17 mouse cellular contexts compared by ENCODE assay signal in the genomic region with DNA sequence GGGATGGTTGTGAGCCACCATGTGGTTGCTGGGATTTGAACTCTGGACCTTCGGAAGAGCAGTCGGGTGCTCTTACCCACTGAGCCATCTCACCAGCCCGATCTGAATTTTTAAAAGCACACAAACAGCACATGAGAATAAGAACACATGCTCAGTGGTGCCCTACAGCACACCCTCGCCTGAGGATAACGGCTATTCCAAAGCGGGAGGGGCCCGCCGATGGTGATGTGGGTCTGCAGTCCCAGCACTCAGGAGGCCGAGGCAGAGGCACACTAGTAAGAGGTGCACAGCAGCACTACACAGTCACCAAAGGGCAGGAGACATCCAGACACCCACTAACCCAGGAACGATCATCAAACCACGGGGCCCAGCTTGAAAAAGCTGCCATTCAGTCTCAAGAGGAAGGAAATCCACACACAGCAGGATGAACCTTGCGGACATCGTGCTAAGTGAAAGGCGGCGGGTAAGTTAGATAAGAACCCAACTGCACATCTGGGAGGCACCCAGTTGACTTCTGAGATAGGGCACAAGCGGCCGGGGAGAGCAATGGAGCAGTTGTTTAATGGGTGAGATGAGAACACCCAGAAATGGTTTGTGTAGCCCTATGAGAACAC. TPM values are rescaled to one million over a fixed set of nuclear protein-coding genes. Genes with fewer than 3 reads are reported as not detected.
DNase-seq lines count a peak whose midpoint lies in the region; ATAC-seq and TF ChIP-seq lines count a peak whose summit lies in the region.
"Had no signal": no experiment of that assay in that cellular context is flagged by ENCODE, and none has a peak within 500 bp of the region (broad histone marks: within the 10 kb centered on the region; RNA-seq: fewer than 3 reads in every experiment).

No protein-coding gene starts in this region.

- no peaks in the 10 kb centered on the region for H3K79me2 ChIP-seq in MEL (ENCODE audit: control insufficient read depth, insufficient read depth, low read length, poor library complexity)

- H3K4me2 ChIP-seq in liver, postnatal 0 days (ENCODE audit: low read depth, low read length) = peak overlapping the region; percentile 59
- H3K4me2 ChIP-seq: heart, embryonic 15.5 days; hindbrain, embryonic 14.5 days had no signal

- H3K4me3 ChIP-seq in MEL (ENCODE audit: control insufficient read depth in 1 of 2, insufficient read depth in 1 of 2, low read depth in 2 of 2, low read length in 2 of 2) = peak overlapping the region; percentile 18 to 32
- peak overlapping the region; percentile 64 for H3K4me3 ChIP-seq in erythroblast, embryonic 14.5 days (replicated peaks)
- no peak overlapping the region for H3K4me3 ChIP-seq in liver, postnatal 0 days (ENCODE audit: low read depth, low read length)
- H3K4me3 ChIP-seq: heart, embryonic 15.5 days had no signal

- H3K27ac ChIP-seq in MEL (ENCODE audit: control insufficient read depth, low read depth, low read length) = peak overlapping the region; percentile 86
- peak overlapping the region; percentile 78 for H3K27ac ChIP-seq in liver, postnatal 0 days (ENCODE audit: low read depth)
- H3K27ac ChIP-seq: heart, embryonic 15.5 days; hindbrain, embryonic 14.5 days; macrophage had no signal

- no peak for TF ChIP-seq RAD21 in MEL (IDR thresholded peaks at IDR 0.05; ENCODE audit: low read depth, low read length)

- no peak for TF ChIP-seq CTCF in MEL (IDR thresholded peaks at IDR 0.05 in 2 of 3, conservative IDR thresholded peaks at IDR 0.05 in 1 of 3; ENCODE audit: control insufficient read depth in 1 of 3, insufficient read depth in 1 of 3, low read depth in 2 of 3, low read length in 3 of 3, poor library complexity in 1 of 3, severe bottlenecking in 1 of 3)
- TF ChIP-seq CTCF in liver, postnatal 0 days (IDR thresholded peaks at IDR 0.05; ENCODE audit: low read depth) = no peak

- H3K36me3 ChIP-seq in MEL (ENCODE audit: control insufficient read depth in 1 of 2, insufficient read depth in 2 of 2, low read length in 2 of 2) = peaks cover 0 to 10% of the 10 kb centered on the region in 2 experiments; a peak in 2 of 4 replicates
- H3K36me3 ChIP-seq in erythroblast, embryonic 14.5 days (ENCODE audit: control insufficient read depth) = peaks cover 69% of the 10 kb centered on the region
- peaks cover 64% of the 10 kb centered on the region for H3K36me3 ChIP-seq in liver, postnatal 0 days (replicated peaks; ENCODE audit: insufficient read depth, low read length)

- no peaks in the 10 kb centered on the region for H3K27me3 ChIP-seq in MEL (ENCODE audit: control insufficient read depth in 1 of 2, insufficient read depth in 2 of 2, low read length in 2 of 2)
- no peaks in the 10 kb centered on the region for H3K27me3 ChIP-seq in erythroblast, embryonic 14.5 days (ENCODE audit: control insufficient read depth)
- H3K27me3 ChIP-seq in liver, postnatal 0 days (ENCODE audit: insufficient read depth, low read length) = no peaks in the 10 kb centered on the region
- H3K27me3 ChIP-seq: heart, embryonic 15.5 days had no signal

- peak; percentile 73 to 86 for TF ChIP-seq EP300 in MEL (IDR thresholded peaks at IDR 0.05; ENCODE audit: low read depth in 1 of 2, low read length in 2 of 2)
- TF ChIP-seq EP300 in liver, postnatal 0 days (IDR thresholded peaks at IDR 0.05; ENCODE audit: low read depth) = peak; percentile 88

- peak in 1 of 2 experiments; percentile 54; a peak in 2 of 4 replicates for TF ChIP-seq POLR2A in MEL (IDR thresholded peaks at IDR 0.05; ENCODE audit: control insufficient read depth in 1 of 2, insufficient read depth in 1 of 2, low read depth in 1 of 2, low read length in 2 of 2, poor library complexity in 1 of 2)

- intact Hi-C loops in heart, postnatal 25 days (cut with DNase I) = no loop called here
- intact Hi-C loops in left cerebral cortex, postnatal 4 days (cut with DNase I) = loop anchor here (5.0 kb wide), 1 partner anchor 50 kb away; no protein-coding TSS in a partner anchor

- DNase-seq in heart, adult 11 months = peak; percentile 53
- no peak for DNase-seq in heart, postnatal 25 days (ENCODE audit: low spot score)
- peak; percentile 88 for DNase-seq in MEL (ENCODE audit: low read depth, low spot score)
- peak; percentile 40 for DNase-seq in liver, postnatal 0 days
- no peak for DNase-seq in right cerebral cortex, postnatal 25 days
- DNase-seq in left cerebral cortex, postnatal 4 days = no peak
- DNase-seq in left cerebral cortex, adult 9 months (ENCODE audit: low spot score in 2 of 2) = no peak
- DNase-seq: adrenal gland, postnatal 14 days; cerebellum, adult 2 months; gastrocnemius, postnatal 36 days; kidney, adult 8-10 months; lung, adult 18-20 months had no signal

- no peaks in the 10 kb centered on the region for H3K9me3 ChIP-seq in MEL (replicated peaks; ENCODE audit: insufficient read depth, low read length)
- H3K9me3 ChIP-seq in erythroblast, embryonic 14.5 days (ENCODE audit: control insufficient read depth, low read length) = peaks cover 5% of the 10 kb centered on the region
- H3K9me3 ChIP-seq in liver, postnatal 0 days (ENCODE audit: low read length) = no peaks in the 10 kb centered on the region
- H3K9me3 ChIP-seq: heart, embryonic 15.5 days had no signal

- peaks cover 2 to 11% of the 10 kb centered on the region in 2 experiments; a peak in 3 of 4 replicates for H3K4me1 ChIP-seq in MEL (ENCODE audit: control insufficient read depth in 1 of 2, insufficient read depth in 2 of 2, low read length in 2 of 2)
- peaks cover 59% of the 10 kb centered on the region for H3K4me1 ChIP-seq in erythroblast, embryonic 14.5 days (ENCODE audit: control insufficient read depth)
- H3K4me1 ChIP-seq in liver, postnatal 0 days (ENCODE audit: insufficient read depth) = peaks cover 8% of the 10 kb centered on the region
- H3K4me1 ChIP-seq: heart, embryonic 15.5 days had no signal

- H3K9ac ChIP-seq in MEL (ENCODE audit: control insufficient read depth, low read depth, low read length, poor library complexity, severe bottlenecking) = peak overlapping the region; percentile 57
- no peak overlapping the region for H3K9ac ChIP-seq in liver, postnatal 0 days (replicated peaks)
- H3K9ac ChIP-seq: heart, embryonic 15.5 days; hindbrain, embryonic 14.5 days had no signal

- 40% methylated on average over 17 of the region's 17 CpGs for WGBS in liver, postnatal 0 days (ENCODE audit: insufficient replicate concordance)

- ATAC-seq in liver, postnatal 0 days = peak; percentile 95

TF ChIP-seq in MEL, 35 proteins besides CTCF, POLR2A, EP300 and RAD21 (continues in another document):
- TF ChIP-seq POLR2AphosphoS2 (IDR thresholded peaks at IDR 0.05; ENCODE audit: low read length) (no peak), BHLHE40 (IDR thresholded peaks at IDR 0.05; ENCODE audit: borderline replicate concordance, low read depth, low read length) (peak; percentile 49; the same call in 1 of the 2 replicates), NRF1 (IDR thresholded peaks at IDR 0.05; ENCODE audit: insufficient read depth, low read depth, low read length, poor library complexity, severe bottlenecking) (no peak), GATA1 (IDR thresholded peaks at IDR 0.05; ENCODE audit: low read depth, low read length) (peak; percentile 82), UBTF (IDR thresholded peaks at IDR 0.05; ENCODE audit: borderline replicate concordance, insufficient read depth, low read depth, low read length) (no peak), TBP (IDR thresholded peaks at IDR 0.05; ENCODE audit: low read depth, low read length) (no peak), MYC (IDR thresholded peaks at IDR 0.05; ENCODE audit: low read depth, low read length) (peak; percentile 58), E2F4 (IDR thresholded peaks at IDR 0.05; ENCODE audit: borderline replicate concordance, low read depth, low read length) (peak; percentile 55; the same call in 1 of the 2 replicates), HCFC1 (IDR thresholded peaks at IDR 0.05; ENCODE audit: low read depth, low read length) (no peak; the same call in 1 of the 2 replicates), RCOR1 (IDR thresholded peaks at IDR 0.05; ENCODE audit: low read depth, low read length) (peak; percentile 72), NELFE (IDR thresholded peaks at IDR 0.05; ENCODE audit: low read depth, low read length) (0 out of 2 replicates have a peak, but pooled peaks have one; percentile 37), MAZ (IDR thresholded peaks at IDR 0.05; ENCODE audit: low read depth, low read length) (peak; percentile 54; the same call in 1 of the 2 replicates), ZC3H11A (IDR thresholded peaks at IDR 0.05; ENCODE audit: low read depth, low read length) (no peak), ZKSCAN1 (IDR thresholded peaks at IDR 0.05; ENCODE audit: low read depth, low read length) (peak; percentile 42; the same call in 1 of the 2 replicates), MAX (IDR thresholded peaks at IDR 0.05; ENCODE audit: low read length) (peak; percentile 70; the same call in 1 of the 2 replicates), TAL1 (IDR thresholded peaks at IDR 0.05; ENCODE audit: low read length) (peak; percentile 55), MYB (IDR thresholded peaks at IDR 0.05; ENCODE audit: low read depth, low read length) (peak; percentile 43; the same call in 1 of the 2 replicates), ETS1 (IDR thresholded peaks at IDR 0.05; ENCODE audit: low read depth, low read length) (peak; percentile 75), MAFK (IDR thresholded peaks at IDR 0.05; ENCODE audit: borderline replicate concordance, low read depth, low read length) (no peak), TCF12 (IDR thresholded peaks at IDR 0.05; ENCODE audit: low read depth, low read length) (peak; percentile 82), SIN3A (IDR thresholded peaks at IDR 0.05; ENCODE audit: low read length) (no peak), MEF2A (IDR thresholded peaks at IDR 0.05; ENCODE audit: extremely low read depth, insufficient replicate concordance, low read depth, low read length, poor library complexity, severe bottlenecking) (no peak)

RNA-seq across cellular contexts. Expression of gene Xpo4, which starts 27.4 kb away (rescaled TPM):
- total RNA-seq in heart, postnatal 25 days (2021) = 10 to 100 TPM; 11.2 to 11.9 TPM
- 45.6 and 46.5 TPM in 2 replicates for total RNA-seq in MEL (2012; rRNA removed)
- polyA plus RNA-seq in MEL (2012; ENCODE audit: insufficient read depth in 1 of 2, insufficient read length in 2 of 2, low read depth in 1 of 2, low replicate concordance in 2 of 2, missing spikeins in 1 of 2) = 10 to 100 TPM in 1 of 2 experiments, not detected in 1; 32.3 TPM
- polyA plus RNA-seq in erythroblast, embryonic 14.5 days (2012) = 0.42 and 0.72 TPM in 2 replicates
- polyA plus RNA-seq in liver, postnatal 0 days (2015; fragmentation: Nextera tagmentation; extraction: Ambion mirVana) = 4.9 and 5.0 TPM in 2 replicates
- total RNA-seq in left cerebral cortex, postnatal 4 days (2021) = 10 to 100 TPM; 18.5 to 20.1 TPM

RNA-seq across cellular contexts. Expression of gene Gm49361, which starts 53.3 kb away (rescaled TPM):
- 1 to 10 TPM in 1 of 2 experiments, under 1 TPM in 1; 0.99 to 2.1 TPM for total RNA-seq in heart, postnatal 25 days (2021)
- total RNA-seq in MEL (2012; rRNA removed) = not detected in 2 replicates
- not detected for polyA plus RNA-seq in MEL (2012; ENCODE audit: insufficient read depth in 1 of 2, insufficient read length in 2 of 2, low read depth in 1 of 2, low replicate concordance in 2 of 2, missing spikeins in 1 of 2)
- 0.20 and 0.37 TPM in 2 replicates for polyA plus RNA-seq in erythroblast, embryonic 14.5 days (2012)
- polyA plus RNA-seq in liver, postnatal 0 days (2015; fragmentation: Nextera tagmentation; extraction: Ambion mirVana) = not detected in 2 replicates
- total RNA-seq in left cerebral cortex, postnatal 4 days (2021) = 1 to 10 TPM in 1 of 2 experiments, not detected in 1; 1.0 TPM
- total RNA-seq: neutrophil, adult 5-6 weeks had no signal
- polyA plus RNA-seq: cerebellum, adult 2 months; heart, embryonic 15.5 days; hindbrain, embryonic 14.5 days; macrophage had no signal

Comparison
In these comparisons a context has a peak if more than half of its experiments do, and no peak if none do; other contexts are left out.
1. DNase-seq: peak in heart, adult 11 months (single experiment), MEL (single experiment) and liver, postnatal 0 days (single experiment); none in heart, postnatal 25 days (single experiment), right cerebral cortex, postnatal 25 days (single experiment), left cerebral cortex, postnatal 4 days (single experiment) and left cerebral cortex, adult 9 months (0 of 2).